Mouse (Mus musculus): Measurements from ENCODE around the gene Pbx1. TPM values are rescaled to one million over a fixed set of nuclear protein-coding genes. Genes with fewer than 3 reads are reported as not detected.
A peak's percentile ranks its signal among the peaks of the same experiment; 100 is the strongest.

The Pbx1 gene
- polyA plus RNA-seq, 1 experiment from 2014 or later = 4.0 TPM

GRCm38 (mm10) chr1:168473255-168474069 is 41.4 kb upstream of the Pbx1 start:
- WGBS (ENCODE audit: insufficient replicate concordance) = 74% methylated on average over 12 of the region's 12 CpGs
- no peaks in the 10 kb centered on the region for H3K9me3 ChIP-seq (ENCODE audit: low read length)
- no peaks in the 10 kb centered on the region for H3K36me3 ChIP-seq (replicated peaks; ENCODE audit: insufficient read depth, low read length)
- DNase-seq (no peak), ATAC-seq (peak; percentile 11; the same call in 1 of the 2 replicates)
- H3K4me1 ChIP-seq (ENCODE audit: insufficient read depth) = 0 out of 2 replicates have a peak, but pooled peaks cover 3% of the 10 kb centered on the region
- no peak overlapping the region for H3K9ac ChIP-seq (replicated peaks)
- H3K27me3 ChIP-seq (ENCODE audit: insufficient read depth, low read length) = no peaks in the 10 kb centered on the region
- H3K4me2 ChIP-seq (ENCODE audit: low read depth, low read length) = no peak overlapping the region
- TF ChIP-seq CTCF (IDR thresholded peaks at IDR 0.05; ENCODE audit: low read depth) (no peak), EP300 (IDR thresholded peaks at IDR 0.05; ENCODE audit: low read depth) (no peak)
- H3K4me3 ChIP-seq (ENCODE audit: low read depth, low read length) = no peak overlapping the region
- H3K27ac ChIP-seq (ENCODE audit: low read depth) = no peak overlapping the region

- no peak for DNase-seq
- peak; percentile 80 for ATAC-seq
- Histone ChIP-seq H3K4me3 (ENCODE audit: low read depth, low read length) (no peak overlapping the region), H3K9me3 (ENCODE audit: low read length) (no peaks in the 10 kb centered on the region), H3K27me3 (ENCODE audit: insufficient read depth, low read length) (no peaks in the 10 kb centered on the region), H3K4me2 (ENCODE audit: low read depth, low read length) (no peak overlapping the region), H3K4me1 (ENCODE audit: insufficient read depth) (0 out of 2 replicates have a peak, but pooled peaks cover 3% of the 10 kb centered on the region), H3K27ac (ENCODE audit: low read depth) (no peak overlapping the region), H3K9ac (replicated peaks) (no peak overlapping the region), H3K36me3 (replicated peaks; ENCODE audit: insufficient read depth, low read length) (no peaks in the 10 kb centered on the region)
- TF ChIP-seq CTCF (IDR thresholded peaks at IDR 0.05; ENCODE audit: low read depth) (no peak), EP300 (IDR thresholded peaks at IDR 0.05; ENCODE audit: low read depth) (no peak)
- WGBS (ENCODE audit: insufficient replicate concordance) = 55% methylated on average over 6 of the region's 6 CpGs
Measured at GRCm38 (mm10) chr1:168472545-168473254, 40.6 kb upstream of the Pbx1 start.

GRCm38 (mm10) chr1:168459426-168459825 is 27.4 kb upstream of the Pbx1 start:
- ATAC-seq = peak; percentile 25; the same call in 1 of the 2 replicates

GRCm38 (mm10) chr1:168457191-168457747 is 25.2 kb upstream of the Pbx1 start:
- Histone ChIP-seq H3K9ac (replicated peaks) (no peak overlapping the region), H3K36me3 (replicated peaks; ENCODE audit: insufficient read depth, low read length) (no peaks in the 10 kb centered on the region), H3K4me1 (ENCODE audit: insufficient read depth) (no peaks in the 10 kb centered on the region), H3K4me3 (ENCODE audit: low read depth, low read length) (no peak overlapping the region), H3K4me2 (ENCODE audit: low read depth, low read length) (no peak overlapping the region), H3K9me3 (ENCODE audit: low read length) (no peaks in the 10 kb centered on the region), H3K27ac (ENCODE audit: low read depth) (no peak overlapping the region), H3K27me3 (ENCODE audit: insufficient read depth, low read length) (no peaks in the 10 kb centered on the region)
- 53% methylated on average over 7 of the region's 7 CpGs for WGBS (ENCODE audit: insufficient replicate concordance)
- ATAC-seq (no peak), DNase-seq (no peak)
- TF ChIP-seq CTCF (IDR thresholded peaks at IDR 0.05; ENCODE audit: low read depth) = 0 out of 2 replicates have a peak, but pooled peaks have one; percentile 2
- no peak for TF ChIP-seq EP300 (IDR thresholded peaks at IDR 0.05; ENCODE audit: low read depth)

More at GRCm38 (mm10) chr1:168459426-168459825, 27.4 kb upstream of the Pbx1 start:
- WGBS (ENCODE audit: insufficient replicate concordance) = 76% methylated on average over 1 of the region's 1 CpGs
- no peak overlapping the region for H3K9ac ChIP-seq (replicated peaks)
- no peak overlapping the region for H3K27ac ChIP-seq (ENCODE audit: low read depth)
- no peaks in the 10 kb centered on the region for H3K27me3 ChIP-seq (ENCODE audit: insufficient read depth, low read length)
- DNase-seq = no peak
- no peak overlapping the region for H3K4me3 ChIP-seq (ENCODE audit: low read depth, low read length)
- TF ChIP-seq EP300 (IDR thresholded peaks at IDR 0.05; ENCODE audit: low read depth) (no peak), CTCF (IDR thresholded peaks at IDR 0.05; ENCODE audit: low read depth) (no peak)
- no peaks in the 10 kb centered on the region for H3K36me3 ChIP-seq (replicated peaks; ENCODE audit: insufficient read depth, low read length)
- no peaks in the 10 kb centered on the region for H3K4me1 ChIP-seq (ENCODE audit: insufficient read depth)
- H3K4me2 ChIP-seq (ENCODE audit: low read depth, low read length) = no peak overlapping the region
- H3K9me3 ChIP-seq (ENCODE audit: low read length) = no peaks in the 10 kb centered on the region

GRCm38 (mm10) chr1:168455178-168455577 is 23.1 kb upstream of the Pbx1 start:
- ATAC-seq = no peak
- H3K9ac ChIP-seq (replicated peaks) = no peak overlapping the region
- TF ChIP-seq CTCF (IDR thresholded peaks at IDR 0.05; ENCODE audit: low read depth) (no peak), EP300 (IDR thresholded peaks at IDR 0.05; ENCODE audit: low read depth) (no peak)
- H3K36me3 ChIP-seq (replicated peaks; ENCODE audit: insufficient read depth, low read length) = no peaks in the 10 kb centered on the region
- no peak overlapping the region for H3K4me3 ChIP-seq (ENCODE audit: low read depth, low read length)
- no peak overlapping the region for H3K4me2 ChIP-seq (ENCODE audit: low read depth, low read length)
- WGBS (ENCODE audit: insufficient replicate concordance) = 72% methylated on average over 8 of the region's 8 CpGs
- no peak for DNase-seq
- no peaks in the 10 kb centered on the region for H3K27me3 ChIP-seq (ENCODE audit: insufficient read depth, low read length)
- H3K9me3 ChIP-seq (ENCODE audit: low read length) = no peaks in the 10 kb centered on the region
- H3K27ac ChIP-seq (ENCODE audit: low read depth) = no peak overlapping the region
- H3K4me1 ChIP-seq (ENCODE audit: insufficient read depth) = no peaks in the 10 kb centered on the region

GRCm38 (mm10) chr1:168433671-168434070 is 1.6 kb upstream of the Pbx1 start:
- H3K4me3 ChIP-seq (ENCODE audit: low read depth, low read length) = no peak overlapping the region
- no peaks in the 10 kb centered on the region for H3K4me1 ChIP-seq (ENCODE audit: insufficient read depth)
- H3K9me3 ChIP-seq (ENCODE audit: low read length) = no peaks in the 10 kb centered on the region
- H3K36me3 ChIP-seq (replicated peaks; ENCODE audit: insufficient read depth, low read length) = no peaks in the 10 kb centered on the region
- no peaks in the 10 kb centered on the region for H3K27me3 ChIP-seq (ENCODE audit: insufficient read depth, low read length)
- H3K27ac ChIP-seq (ENCODE audit: low read depth) = no peak overlapping the region
- WGBS (ENCODE audit: insufficient replicate concordance) = 81% methylated on average over 3 of the region's 3 CpGs
- no peak overlapping the region for H3K9ac ChIP-seq (replicated peaks)
- no peak overlapping the region for H3K4me2 ChIP-seq (ENCODE audit: low read depth, low read length)
- ATAC-seq (no peak), DNase-seq (no peak)
- TF ChIP-seq CTCF (IDR thresholded peaks at IDR 0.05; ENCODE audit: low read depth) (no peak), EP300 (IDR thresholded peaks at IDR 0.05; ENCODE audit: low read depth) (no peak)
